Mouse (Mus musculus) MEL (cell line): ENCODE measurements around the gene Ndufs2.

Experiments
- E2F4 ChIP-seq: IDR thresholded peaks from 2 replicates; pipeline ENCODE4 v1.6.1; 2011; ENCODE audit warnings: low read depth, low read length, improper control_type of control experiment, borderline replicate concordance
- EP300 ChIP-seq, 2 experiments: IDR thresholded peaks; 2 replicates each; pipeline ENCODE4 v1.6.1; 2011; ENCODE audit warnings: improper control_type of control experiment in 2 of 2, low read length in 2 of 2, low read depth in 1 of 2, mild to moderate bottlenecking in 1 of 2
- MYC ChIP-seq: IDR thresholded peaks from 2 replicates; pipeline ENCODE4 v1.6.1; 2011; ENCODE audit warnings: low read depth, mild to moderate bottlenecking, low read length, improper control_type of control experiment, moderate library complexity
- NRF1 ChIP-seq: IDR thresholded peaks from 2 replicates; pipeline ENCODE4 v1.6.1; 2014; ENCODE audit warnings: low read depth, mild to moderate bottlenecking, inconsistent platforms, low read length, improper control_type of control experiment, moderate library complexity; ENCODE audit not compliant: poor library complexity, insufficient read depth, severe bottlenecking

DNA sequence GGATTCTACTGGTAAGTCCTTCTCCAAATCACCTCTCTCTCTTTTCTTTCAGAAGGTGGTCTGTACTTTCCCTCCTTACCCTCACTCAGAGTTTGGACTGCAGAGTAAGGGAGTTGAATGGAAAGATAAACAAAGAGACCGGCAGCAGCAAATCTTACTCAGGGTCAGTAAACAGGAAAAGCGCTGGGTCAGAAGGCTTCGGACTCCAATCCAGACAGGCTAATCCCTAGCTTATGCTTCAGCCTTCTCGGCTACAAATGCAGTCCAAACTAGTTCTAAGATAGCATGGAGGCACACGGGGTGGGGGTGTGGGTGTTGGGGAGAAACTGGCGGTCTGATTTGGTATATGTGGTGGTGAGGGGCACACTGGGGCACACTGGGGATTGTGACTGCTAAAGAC, 13.8 kb downstream of the Ndufs2 start:
- no peak for TF ChIP-seq EP300 (IDR thresholded peaks at IDR 0.05; ENCODE audit: low read depth in 1 of 2, low read length in 2 of 2)
- no peak for TF ChIP-seq NRF1
- TF ChIP-seq MYC = no peak
- TF ChIP-seq E2F4 = no peak
